In the genomic region with DNA sequence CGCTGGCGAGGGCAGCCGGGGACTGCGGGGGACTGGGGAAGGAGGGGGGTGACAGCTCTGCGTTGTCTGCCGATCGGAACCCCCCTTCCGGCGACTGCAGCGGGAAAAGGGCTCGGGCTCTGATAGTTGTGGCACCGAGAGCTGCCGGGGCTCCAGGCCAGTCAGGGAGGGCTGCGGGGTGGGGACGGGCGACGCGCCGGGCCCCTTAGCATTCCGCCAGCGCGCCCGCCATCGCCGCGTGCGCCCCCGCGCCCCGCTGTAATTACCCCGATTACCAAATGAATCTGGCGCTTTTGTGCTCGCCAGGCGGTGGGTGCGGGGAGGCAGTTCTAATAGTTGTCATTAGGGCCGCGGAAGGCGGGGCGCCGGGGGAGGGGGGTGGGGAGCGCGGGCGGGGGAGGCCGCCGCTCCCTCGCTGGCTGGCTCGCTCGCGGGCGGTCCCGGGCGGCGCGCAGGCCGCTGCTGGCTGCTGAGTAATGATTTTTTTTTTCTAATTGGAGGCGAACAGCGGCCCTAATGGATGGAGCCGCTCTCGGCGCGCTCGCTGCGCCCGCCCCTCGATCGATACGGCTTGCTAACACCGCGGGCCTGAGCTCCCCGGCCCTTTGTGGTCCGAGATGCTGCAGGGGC, we compare ENCODE assay signal across 8 mouse cellular contexts.
A peak's percentile ranks its signal among the peaks of the same experiment; 100 is the strongest.
DNase-seq lines count a peak whose midpoint lies in the region; ATAC-seq lines count a peak whose summit lies in the region.

No protein-coding gene starts in this region.

- H3K27me3 ChIP-seq in forebrain, embryonic 10.5 days (ENCODE audit: poor library complexity, severe bottlenecking) = peaks cover 100% of the 10 kb centered on the region
- peaks cover 13% of the 10 kb centered on the region for H3K27me3 ChIP-seq in hindbrain, embryonic 16.5 days (replicated peaks; ENCODE audit: control insufficient read depth, insufficient read depth, low read length)
- H3K27me3 ChIP-seq in midbrain, embryonic 11.5 days (ENCODE audit: control insufficient read depth, insufficient read depth, low read length) = peaks cover 35% of the 10 kb centered on the region
- H3K27me3 ChIP-seq in stomach, embryonic 16.5 days (ENCODE audit: control insufficient read depth, insufficient read depth, low read length) = peaks cover 35% of the 10 kb centered on the region

- H3K27ac ChIP-seq in forebrain, embryonic 10.5 days = peak overlapping the region; percentile 83
- peak overlapping the region; percentile 56 for H3K27ac ChIP-seq in hindbrain, embryonic 16.5 days (ENCODE audit: low read depth, low read length)
- peak overlapping the region; percentile 35; the same call in 1 of the 2 replicates for H3K27ac ChIP-seq in midbrain, embryonic 11.5 days (ENCODE audit: low read depth, low read length)
- peak overlapping the region; percentile 33 for H3K27ac ChIP-seq in stomach, embryonic 16.5 days (ENCODE audit: low read length)

- no peaks in the 10 kb centered on the region for H3K36me3 ChIP-seq in forebrain, embryonic 10.5 days (replicated peaks)
- no peaks in the 10 kb centered on the region for H3K36me3 ChIP-seq in hindbrain, embryonic 16.5 days (ENCODE audit: control insufficient read depth, insufficient read depth, low read length)
- no peaks in the 10 kb centered on the region for H3K36me3 ChIP-seq in midbrain, embryonic 11.5 days (ENCODE audit: control insufficient read depth, insufficient read depth, low read length)
- no peaks in the 10 kb centered on the region for H3K36me3 ChIP-seq in stomach, embryonic 16.5 days (ENCODE audit: control insufficient read depth, insufficient read depth, low read length)

- H3K4me2 ChIP-seq in hindbrain, embryonic 16.5 days (ENCODE audit: low read length) = peak overlapping the region; percentile 68
- peak overlapping the region; percentile 61 for H3K4me2 ChIP-seq in midbrain, embryonic 11.5 days
- peak overlapping the region; percentile 66 for H3K4me2 ChIP-seq in stomach, embryonic 16.5 days (ENCODE audit: low read depth, low read length)

- peak overlapping the region; percentile 53 for H3K4me3 ChIP-seq in forebrain, embryonic 10.5 days
- H3K4me3 ChIP-seq in hindbrain, embryonic 16.5 days (ENCODE audit: low read length) = peak overlapping the region; percentile 44
- H3K4me3 ChIP-seq in midbrain, embryonic 11.5 days (ENCODE audit: low read depth, low read length) = peak overlapping the region; percentile 28
- H3K4me3 ChIP-seq in stomach, embryonic 16.5 days (replicated peaks; ENCODE audit: low read length) = peak overlapping the region; percentile 50

- H3K4me1 ChIP-seq in forebrain, embryonic 10.5 days = peaks cover 39% of the 10 kb centered on the region
- H3K4me1 ChIP-seq in hindbrain, embryonic 16.5 days (ENCODE audit: control insufficient read depth, insufficient read depth, low read depth, low read length) = peaks cover 3% of the 10 kb centered on the region
- peaks cover 10% of the 10 kb centered on the region for H3K4me1 ChIP-seq in midbrain, embryonic 11.5 days (ENCODE audit: control insufficient read depth, insufficient read depth, low read length)
- no peaks in the 10 kb centered on the region for H3K4me1 ChIP-seq in stomach, embryonic 16.5 days (ENCODE audit: control insufficient read depth, insufficient read depth, low read length)

- DNase-seq in adrenal gland, adult 2 months = peak; percentile 50
- DNase-seq in adrenal gland, adult 8-10 months = no peak
- DNase-seq in MEL-GATA-1-ER (ENCODE audit: extremely low read depth, low read depth) = peak; percentile 12
- DNase-seq in forebrain, embryonic 10.5 days (ENCODE audit: extremely low spot score, low spot score) = peak; percentile 43
- DNase-seq in left cerebral cortex, postnatal 36 days (ENCODE audit: low spot score in 2 of 2) = peak; percentile 21 to 31
- peak; percentile 90 for DNase-seq in midbrain, embryonic 11.5 days (ENCODE audit: low spot score, missing footprints)

- WGBS in forebrain, embryonic 10.5 days = 4% methylated on average over 61 of the region's 71 CpGs
- 5% methylated on average over 42 of the region's 71 CpGs for whole genome bisulfite sequencing in hindbrain, embryonic 16.5 days
- WGBS in midbrain, embryonic 11.5 days = 5% methylated on average over 61 of the region's 71 CpGs
- WGBS in stomach, embryonic 16.5 days = 4% methylated on average over 51 of the region's 71 CpGs

- intact Hi-C loops in left cerebral cortex, postnatal 36 days (cut with DNase I) = loop anchor here (5.0 to 10.0 kb wide), 4 partner anchors 143 to 347 kb away; no protein-coding TSS in a partner anchor

- H3K9me3 ChIP-seq in forebrain, embryonic 10.5 days = no peaks in the 10 kb centered on the region
- no peaks in the 10 kb centered on the region for H3K9me3 ChIP-seq in hindbrain, embryonic 16.5 days (ENCODE audit: control insufficient read depth, low read length)
- H3K9me3 ChIP-seq in midbrain, embryonic 11.5 days (ENCODE audit: control insufficient read depth, low read length) = no peaks in the 10 kb centered on the region
- no peaks in the 10 kb centered on the region for H3K9me3 ChIP-seq in stomach, embryonic 16.5 days (replicated peaks; ENCODE audit: control insufficient read depth, low read length)

- H3K9ac ChIP-seq in hindbrain, embryonic 16.5 days (ENCODE audit: low read depth, low read length) = peak overlapping the region; percentile 65
- H3K9ac ChIP-seq in midbrain, embryonic 11.5 days (ENCODE audit: low read length) = peak overlapping the region; percentile 59
- H3K9ac ChIP-seq in stomach, embryonic 16.5 days (ENCODE audit: low read length) = peak overlapping the region; percentile 73

- ATAC-seq in hindbrain, embryonic 16.5 days = peak; percentile 75
- peak; percentile 84 for ATAC-seq in midbrain, embryonic 11.5 days (ENCODE audit: low FRiP score)
- peak; percentile 70 for ATAC-seq in stomach, embryonic 16.5 days (ENCODE audit: insufficient read depth, low FRiP score)

Comparison
In these comparisons a context has a peak if more than half of its experiments do, and no peak if none do; other contexts are left out.
1. H3K27ac ChIP-seq: peak in every context shown above with its lines; median percentile 83 in forebrain, embryonic 10.5 days; 56 in hindbrain, embryonic 16.5 days; 35 in midbrain, embryonic 11.5 days; 33 in stomach, embryonic 16.5 days.